Mouse (Mus musculus) layer of hippocampus, adult 9-11 months (tissue): ENCODE measurements around the gene Gm4871.
"Not testable (repeated sequence)": the region's sequence is repeated elsewhere in the genome, so short reads cannot be mapped to it uniquely, and the experiment has no call there.

Experiments
- DNase-seq: peaks from one replicate; pipeline ENCODE4 v3.0.0; 2022

Gm4871 gene

GRCm38 (mm10) chr5:145032391-145032790 is at the start of gene Gm4871:
Gene Gm4871, minus strand, starts transcription at chr5:145032754.
- not testable (repeated sequence) for DNase-seq

DNA sequence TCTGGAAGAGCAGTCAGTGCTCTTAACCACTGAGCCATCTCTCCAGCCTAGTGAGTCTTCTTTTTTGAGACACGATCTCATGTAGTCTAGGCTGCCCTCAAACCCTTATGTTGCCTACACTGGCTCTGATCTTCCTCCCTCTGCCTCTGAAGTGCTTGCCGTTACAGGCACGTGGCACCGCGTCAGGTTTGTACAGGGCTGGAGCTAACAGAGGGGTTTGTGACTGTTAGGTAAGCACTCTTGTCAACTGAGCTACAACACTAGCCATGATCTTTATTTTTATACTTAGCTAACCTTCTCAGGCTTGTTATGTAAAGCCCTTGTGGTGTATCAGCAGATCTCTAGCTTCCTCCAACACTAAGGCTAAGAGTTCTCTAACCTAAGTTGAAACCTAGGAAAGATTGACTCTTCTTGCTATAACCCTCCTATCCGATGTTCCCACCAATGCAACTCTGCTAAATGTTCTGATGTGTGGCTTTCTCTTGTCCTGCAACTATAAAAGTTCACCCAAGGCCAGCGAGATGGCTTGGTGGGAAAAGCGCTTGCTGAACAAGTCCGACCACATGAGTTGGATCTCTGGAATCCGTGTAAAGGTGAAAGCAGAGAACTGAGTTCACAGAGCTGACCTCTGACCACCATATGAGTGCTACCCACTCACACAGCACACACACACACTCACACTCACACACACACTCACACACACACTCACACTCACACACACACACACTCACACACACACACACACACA is 49.5 kb upstream of the Gm4871 start:
- no peak for DNase-seq

DNA sequence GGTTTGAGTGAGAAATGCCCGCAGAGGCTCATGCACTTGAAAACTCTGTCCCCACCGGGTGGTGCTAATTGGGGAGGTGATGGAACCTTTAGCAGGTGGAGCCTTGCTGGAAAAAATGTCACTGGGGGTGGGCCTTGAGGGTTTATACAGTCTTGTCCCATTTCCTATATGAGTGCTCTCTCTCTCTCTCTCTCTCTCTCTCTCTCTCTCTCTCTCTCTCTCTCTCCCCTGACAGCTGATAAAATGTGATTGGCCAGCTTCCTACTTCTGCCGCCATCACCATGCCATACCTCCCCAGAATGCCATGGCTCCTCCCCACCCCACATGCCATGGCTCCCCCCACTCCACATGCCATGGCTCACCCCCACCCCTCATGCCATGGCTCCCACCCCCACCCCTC is 42.5 kb upstream of the Gm4871 start:
- no peak for DNase-seq

GRCm38 (mm10) chr5:145071342-145071741 is 38.8 kb upstream of the Gm4871 start:
- DNase-seq, result no peak

DNA sequence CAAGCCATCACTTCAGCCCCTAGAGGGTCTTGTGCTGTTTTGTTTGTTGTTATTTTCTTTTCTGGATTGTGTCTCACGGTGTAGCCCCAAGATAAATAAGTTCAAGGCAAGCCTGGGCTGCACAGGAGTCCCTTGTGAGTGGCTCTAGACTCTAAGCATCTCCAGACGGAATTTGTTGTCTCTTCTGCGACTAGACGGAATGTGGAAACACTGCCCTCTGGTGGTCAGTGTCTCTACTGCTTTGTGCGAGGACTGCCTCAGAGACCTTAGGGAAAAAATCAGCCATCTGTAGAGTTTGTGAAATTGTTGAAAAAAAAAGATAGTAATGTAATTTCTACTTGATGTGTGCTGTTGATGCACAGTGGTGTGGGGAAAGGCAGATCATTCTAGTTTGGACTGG is 37.2 kb upstream of the Gm4871 start:
- DNase-seq, result peak; percentile 53

DNA sequence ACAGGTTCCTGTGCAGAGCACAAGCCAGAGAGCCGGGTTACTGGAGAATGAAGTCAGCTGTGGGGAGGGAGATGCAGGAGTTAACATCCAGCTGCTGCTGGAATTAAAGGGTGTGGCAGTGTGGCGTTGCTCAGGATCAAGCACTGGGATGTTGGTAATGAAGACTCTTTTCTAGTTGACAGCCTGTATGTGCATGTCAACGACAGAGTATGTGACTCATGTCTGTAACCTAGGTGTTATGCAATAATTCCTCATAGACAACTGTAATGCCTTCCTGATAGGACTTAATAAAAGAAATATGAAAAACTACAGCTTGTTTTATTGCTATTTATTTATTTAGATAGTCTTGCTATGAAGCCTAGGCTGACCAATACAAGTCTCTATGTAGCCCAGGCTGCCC is 36.3 kb upstream of the Gm4871 start:
- DNase-seq, result no peak

GRCm38 (mm10) chr5:145064765-145065340 is 32.3 kb upstream of the Gm4871 start:
- no peak for DNase-seq

- DNase-seq, result no peak
Observed at GRCm38 (mm10) chr5:145059524-145059923, 27.0 kb upstream of the Gm4871 start.

DNA sequence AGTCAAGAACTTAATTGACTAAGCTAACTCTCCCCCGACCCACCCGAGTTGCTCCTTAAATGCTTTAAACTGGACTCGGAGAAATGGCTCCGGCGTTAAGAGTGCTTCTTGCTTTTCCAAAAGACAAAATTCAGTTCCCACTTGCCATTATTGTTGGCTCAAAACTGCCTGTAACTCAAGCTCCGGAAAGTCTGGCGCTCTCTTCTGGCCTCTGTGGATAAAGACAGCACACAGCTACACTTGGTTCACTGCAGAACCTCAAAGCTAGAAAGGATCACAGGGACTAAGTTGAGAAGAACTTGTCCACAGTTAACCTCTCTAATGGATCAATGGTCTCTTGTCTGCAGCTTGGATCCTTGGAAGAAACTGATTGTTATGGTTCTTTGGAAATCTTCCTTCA is 26.2 kb upstream of the Gm4871 start:
- DNase-seq, result no peak

GRCm38 (mm10) chr5:145057907-145058306 is 25.4 kb upstream of the Gm4871 start:
- no peak for DNase-seq

DNA sequence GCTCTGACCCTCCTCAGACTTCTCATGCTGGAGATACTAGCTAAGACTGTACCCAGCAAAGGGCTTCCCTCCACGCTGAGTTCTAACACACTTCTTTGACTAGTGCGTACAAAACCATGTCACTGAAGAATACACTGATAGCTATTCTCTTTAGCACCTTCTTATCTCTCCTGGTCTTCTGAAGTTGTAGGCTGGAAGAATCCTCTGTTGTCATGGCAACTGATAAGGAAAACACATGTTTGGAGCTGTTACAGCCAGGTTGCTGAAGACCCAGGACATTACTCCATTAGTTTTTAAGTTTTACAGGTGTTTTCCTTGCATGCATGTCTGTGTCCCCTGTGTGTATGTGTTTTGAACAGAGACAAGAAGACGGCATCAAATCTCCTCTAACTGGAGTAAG is 21.6 kb upstream of the Gm4871 start:
- not testable (repeated sequence) for DNase-seq

GRCm38 (mm10) chr5:145042690-145043089 is 10.1 kb upstream of the Gm4871 start, which contains the start of gene 1700018F24Rik:
Gene 1700018F24Rik, plus strand, starts transcription at chr5:145042990.
- not testable (repeated sequence) for DNase-seq

GRCm38 (mm10) chr5:145041628-145042027 is 9.1 kb upstream of the Gm4871 start:
- no peak for DNase-seq

GRCm38 (mm10) chr5:145030476-145030875 is 2.1 kb downstream of the Gm4871 start:
- not testable (repeated sequence) for DNase-seq

- DNase-seq, result not testable (repeated sequence)
Observed at GRCm38 (mm10) chr5:145020712-145021111, 11.8 kb downstream of the Gm4871 start.

DNA sequence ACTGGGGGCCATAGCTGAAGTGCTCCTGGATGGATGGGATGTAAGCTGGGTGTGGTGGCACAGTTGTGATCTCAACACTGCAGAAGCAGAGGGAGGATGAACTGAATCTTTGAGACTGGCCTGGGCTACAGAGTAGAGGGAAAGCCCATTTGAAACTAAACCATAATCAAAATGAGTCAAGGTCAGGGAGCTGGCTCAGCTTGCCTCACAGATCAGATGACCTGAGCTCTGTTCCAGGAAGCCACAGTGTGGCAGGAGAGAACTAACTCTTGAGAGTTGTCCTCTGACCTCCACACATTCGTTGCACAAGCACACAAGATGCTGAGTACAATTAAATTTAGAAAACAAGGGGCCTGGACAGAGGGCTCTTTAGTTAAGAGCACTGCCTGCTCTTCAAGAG is 12.3 kb downstream of the Gm4871 start:
- not testable (repeated sequence) for DNase-seq

- not testable (repeated sequence) for DNase-seq
Observed at GRCm38 (mm10) chr5:145016761-145017160, 15.8 kb downstream of the Gm4871 start.

DNA sequence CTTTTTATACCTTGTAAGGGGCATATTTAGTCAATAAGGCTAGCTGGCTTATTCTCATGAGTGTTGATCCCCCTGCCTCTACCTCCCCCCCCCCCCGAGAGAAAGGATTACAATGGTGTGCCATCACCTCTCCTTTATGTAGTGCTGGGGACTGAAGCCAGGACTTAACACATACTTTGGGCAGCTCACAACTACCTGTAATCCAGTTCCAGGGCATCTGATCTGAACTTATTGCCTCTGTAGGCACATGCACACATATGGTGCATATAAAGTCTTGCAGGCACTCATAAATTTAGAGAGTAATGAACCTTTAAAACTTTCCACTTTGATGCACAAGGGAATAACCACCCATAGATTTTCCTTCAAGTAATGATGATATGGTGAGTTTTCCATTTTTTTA is 18.3 kb downstream of the Gm4871 start:
- no peak for DNase-seq

GRCm38 (mm10) chr5:145008878-145009659 is 23.5 kb downstream of the Gm4871 start:
- DNase-seq, result no peak

DNA sequence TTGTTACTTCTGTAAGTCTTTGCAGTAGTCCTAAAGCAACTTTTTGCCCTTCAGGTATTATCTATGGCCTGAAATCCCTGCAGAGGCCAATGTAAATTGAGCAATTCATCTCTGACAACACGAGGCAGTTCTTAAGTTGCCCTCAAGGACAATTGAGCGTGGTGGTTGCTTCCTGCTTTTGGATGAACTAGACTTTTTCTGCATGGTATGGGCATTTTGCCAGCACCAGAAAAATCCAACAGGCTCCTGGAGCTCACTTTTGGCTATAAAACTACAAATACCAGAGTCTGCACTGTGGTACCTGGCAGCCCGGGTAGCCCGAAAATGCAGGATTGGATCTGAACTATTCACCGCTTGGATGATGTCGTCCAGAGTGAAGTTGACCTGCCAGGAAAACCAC is 27.0 kb downstream of the Gm4871 start:
- DNase-seq, result no peak

DNA sequence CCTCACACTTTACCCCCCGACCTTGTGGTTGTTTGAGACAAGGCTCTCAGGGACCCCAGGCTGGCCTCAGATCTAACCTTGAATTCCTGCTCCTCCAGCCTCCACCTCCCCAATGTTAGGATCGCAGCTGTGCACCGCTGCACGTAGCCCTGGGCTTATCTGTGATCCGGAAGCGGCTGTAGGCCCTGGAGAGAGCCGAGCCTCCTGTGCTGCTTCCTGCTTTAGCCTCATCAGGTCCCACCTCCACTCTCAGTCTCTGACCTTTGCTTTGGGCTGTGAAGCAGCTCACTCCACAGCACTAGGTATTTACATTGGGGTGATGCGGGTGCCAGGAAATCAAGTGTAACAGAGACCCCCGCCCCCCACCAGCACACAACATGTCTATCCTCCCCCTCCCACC is 28.1 kb downstream of the Gm4871 start:
- DNase-seq, result no peak

- DNase-seq, result no peak
Observed at GRCm38 (mm10) chr5:145003362-145003761, 29.2 kb downstream of the Gm4871 start.

DNA sequence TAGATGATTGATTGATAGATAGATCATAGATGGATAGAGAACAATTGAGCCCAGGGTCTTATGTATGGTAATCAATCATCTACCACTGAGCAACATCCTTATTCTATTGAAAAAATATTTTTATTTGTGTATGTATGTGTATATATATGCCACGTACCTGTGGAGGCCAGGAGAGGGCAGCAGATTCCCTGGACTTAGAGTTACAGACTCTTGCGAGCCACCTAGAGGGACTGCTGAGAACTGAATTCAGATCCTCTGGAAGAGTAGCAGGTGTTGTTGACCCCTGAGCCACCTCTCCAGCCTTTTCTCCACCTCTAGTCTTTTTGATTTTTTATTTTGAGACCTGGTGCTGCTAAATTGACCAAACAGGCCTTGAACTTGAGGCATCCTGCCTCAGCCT is 34.1 kb downstream of the Gm4871 start:
- DNase-seq, result no peak

GRCm38 (mm10) chr5:144990481-144990880 is 42.1 kb downstream of the Gm4871 start:
- no peak for DNase-seq
